Mouse (Mus musculus): ENCODE data around the gene Cyb5d1. TPM values are rescaled to one million over a fixed set of nuclear protein-coding genes. Genes with fewer than 3 reads are reported as not detected.
A peak's percentile ranks its signal among the peaks of the same experiment; 100 is the strongest.
"Not testable (repeated sequence)": the region's sequence is repeated elsewhere in the genome, so short reads cannot be mapped to it uniquely, and the experiment has no call there.

The Cyb5d1 gene
- total RNA-seq, 2 experiments from 2014 or later, result 16.6 to 34.2 TPM

DNA sequence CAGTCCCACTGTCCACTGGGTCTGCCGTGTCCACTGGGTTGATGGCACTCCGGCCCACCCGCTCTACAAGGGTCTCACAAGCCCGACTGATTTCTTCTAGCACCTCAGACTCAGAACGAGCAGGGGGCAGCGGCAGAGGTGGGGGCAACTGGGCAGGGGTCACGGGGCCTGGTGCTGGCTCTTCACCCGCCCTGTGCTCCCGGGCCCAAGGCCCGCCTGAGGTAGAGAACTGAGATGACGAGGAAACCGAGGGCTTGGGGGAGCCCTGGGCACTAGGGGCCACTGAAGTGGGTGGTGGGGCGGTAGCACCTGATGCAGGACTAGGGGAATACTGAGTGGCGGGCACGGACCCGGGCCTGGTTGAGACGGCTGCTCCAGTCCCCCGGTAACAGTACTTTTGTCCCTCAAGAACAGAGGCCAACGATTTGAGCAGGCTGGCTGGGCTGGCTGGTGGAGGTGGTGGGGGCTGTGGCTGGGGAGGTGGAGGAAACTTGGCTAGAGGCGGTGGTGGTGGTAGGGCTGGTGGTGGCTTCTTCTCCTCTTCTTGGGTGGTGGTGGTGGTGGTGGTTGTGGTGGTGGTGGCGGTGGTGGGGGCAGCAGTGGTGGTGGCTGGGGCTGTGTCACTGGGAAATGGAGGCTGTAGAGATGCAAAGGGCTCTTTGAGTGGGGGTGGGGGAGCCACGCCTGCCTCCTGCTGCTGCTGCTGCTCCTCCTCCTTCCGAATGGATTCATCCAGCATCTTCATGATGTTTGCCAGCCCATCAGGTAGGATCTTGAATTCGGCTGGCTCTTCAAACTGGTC lies 9.4 kb upstream of the Cyb5d1 start:
- ATAC-seq (replicated peaks; ENCODE audit: poor library complexity), result no peak

- no peak for ATAC-seq (replicated peaks; ENCODE audit: poor library complexity)
These were observed 8.5 kb upstream of the Cyb5d1 start for GRCm38 (mm10) chr11:69403691-69404594.

- ATAC-seq (replicated peaks; ENCODE audit: poor library complexity), result no peak
These were observed 6.6 kb upstream of the Cyb5d1 start for GRCm38 (mm10) chr11:69401987-69402386.

DNA sequence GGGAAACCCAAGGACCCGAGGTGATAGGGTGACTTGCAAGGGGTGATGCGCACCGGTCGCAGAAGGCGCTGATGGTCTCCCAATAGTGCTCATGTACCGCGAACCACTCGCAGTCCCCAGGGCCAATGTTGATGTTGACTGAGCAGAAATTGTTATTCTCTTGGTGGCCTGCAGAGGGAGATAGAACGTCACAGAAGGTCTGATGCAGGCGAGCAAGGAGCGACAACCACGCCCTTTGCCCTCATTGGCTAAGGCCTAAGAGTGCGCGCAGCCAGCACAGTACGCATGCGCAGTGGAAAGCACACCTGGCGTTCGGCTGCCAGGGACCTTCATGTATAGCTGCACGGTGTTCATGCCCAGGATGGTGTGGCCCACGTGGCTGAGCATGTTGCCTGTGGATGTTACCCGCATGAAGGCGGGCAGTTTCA lies 5.8 kb upstream of the Cyb5d1 start:
- peak; percentile 97 for ATAC-seq (replicated peaks; ENCODE audit: poor library complexity)

DNA sequence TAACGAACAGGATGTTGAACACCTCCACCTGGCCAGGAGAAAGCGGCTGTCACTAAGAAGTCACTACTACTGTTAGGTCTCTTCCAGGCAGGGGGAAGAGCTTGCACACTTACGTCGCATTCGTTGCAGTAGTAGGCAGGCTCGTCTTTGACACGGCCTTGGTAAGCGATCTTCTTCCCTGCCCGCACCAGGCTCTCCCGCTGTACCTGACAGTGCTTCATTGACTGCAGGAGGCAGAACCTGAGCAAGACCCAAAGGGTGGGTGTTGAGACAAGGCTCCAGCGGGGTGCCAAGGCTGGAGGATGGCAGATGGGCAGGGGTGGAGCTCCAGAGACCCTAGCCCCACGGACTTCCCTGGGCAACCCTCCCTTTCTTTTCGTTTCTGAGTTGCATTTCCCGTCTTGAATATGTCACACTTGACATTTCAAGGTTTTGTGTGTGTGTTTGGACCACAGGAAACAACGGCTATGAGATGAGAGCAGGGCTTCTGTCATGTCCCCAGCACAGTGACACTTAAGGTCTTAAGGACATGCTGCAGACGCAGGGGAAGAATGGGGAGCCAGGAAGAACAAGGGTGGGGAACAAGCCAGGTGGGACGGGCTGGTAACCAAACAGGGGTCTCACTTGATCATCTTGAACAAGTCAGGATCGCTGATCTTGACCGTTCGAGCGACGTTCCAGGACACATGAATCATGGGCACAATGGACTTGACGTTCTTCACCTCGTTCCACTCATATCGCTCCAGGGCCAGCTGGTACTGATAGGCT lies 4.8 kb upstream of the Cyb5d1 start:
- ATAC-seq (replicated peaks; ENCODE audit: poor library complexity), result no peak

- ATAC-seq (replicated peaks; ENCODE audit: poor library complexity), result no peak
These were observed 4.0 kb upstream of the Cyb5d1 start for GRCm38 (mm10) chr11:69399201-69400082.

DNA sequence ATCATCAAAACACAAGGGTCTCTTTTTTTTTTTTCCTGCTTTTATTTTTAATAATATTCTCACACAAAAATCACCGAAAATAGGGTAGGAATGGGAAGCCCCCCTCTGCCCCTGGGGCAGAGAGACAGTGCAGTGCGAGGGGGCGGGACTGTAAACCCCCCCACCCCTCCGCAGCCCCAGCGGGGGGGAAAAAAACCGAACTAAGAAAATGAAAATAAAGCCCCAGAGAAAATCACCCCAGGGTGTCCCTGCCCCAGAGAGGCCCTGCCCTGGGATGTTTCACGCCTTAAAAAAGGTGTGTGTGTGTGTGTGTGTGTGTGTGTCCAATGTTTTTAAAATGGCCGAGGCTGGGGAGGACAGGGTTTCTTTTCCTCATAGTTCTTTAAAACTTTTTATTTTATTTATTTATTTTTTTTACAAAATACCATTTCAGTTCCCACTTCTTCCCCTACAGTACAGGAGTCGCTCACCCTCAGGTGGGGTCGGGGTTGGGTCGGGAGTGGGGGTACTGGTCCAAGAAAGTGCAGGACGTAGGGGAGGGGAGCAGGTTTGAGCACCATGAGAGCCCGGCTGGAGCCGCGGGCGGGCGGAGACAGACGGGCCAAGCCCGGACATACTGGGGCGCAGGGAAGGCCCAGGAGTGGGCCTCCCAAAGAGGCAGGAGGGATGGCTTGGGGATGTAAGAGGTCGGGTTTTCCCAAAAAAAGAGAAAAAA lies 3.2 kb upstream of the Cyb5d1 start:
- ATAC-seq (replicated peaks; ENCODE audit: poor library complexity), result no peak

GRCm38 (mm10) chr11:69398059-69398458 lies 2.6 kb upstream of the Cyb5d1 start, which contains the start of gene Tmem88:
TSS of gene Tmem88 (minus strand) at chr11:69398234.
- no peak for ATAC-seq (replicated peaks; ENCODE audit: poor library complexity)

DNA sequence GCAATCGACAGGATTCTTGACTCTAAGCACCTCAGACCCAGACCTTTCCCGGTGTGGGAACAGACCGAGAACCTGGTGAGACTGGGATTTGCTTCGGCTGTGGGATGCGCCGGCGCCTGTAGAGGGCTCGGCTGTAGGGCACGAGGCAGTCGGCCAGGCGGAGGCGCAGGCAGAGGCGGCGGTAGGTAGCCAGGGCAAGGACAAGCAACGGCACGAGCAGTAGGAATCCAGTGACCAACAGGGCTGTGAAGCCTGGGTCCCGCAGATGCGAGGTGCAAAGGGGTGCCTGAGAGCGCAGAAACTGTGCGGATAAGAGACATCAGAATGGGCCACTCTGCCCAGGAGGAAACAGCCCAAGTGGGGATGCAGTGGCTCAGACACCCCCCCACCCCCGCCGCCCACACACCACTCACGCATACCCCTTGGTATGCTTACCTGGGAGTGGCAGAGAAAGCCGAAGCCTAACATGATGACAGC lies 2.2 kb upstream of the Cyb5d1 start:
- no peak for ATAC-seq (replicated peaks; ENCODE audit: poor library complexity)

DNA sequence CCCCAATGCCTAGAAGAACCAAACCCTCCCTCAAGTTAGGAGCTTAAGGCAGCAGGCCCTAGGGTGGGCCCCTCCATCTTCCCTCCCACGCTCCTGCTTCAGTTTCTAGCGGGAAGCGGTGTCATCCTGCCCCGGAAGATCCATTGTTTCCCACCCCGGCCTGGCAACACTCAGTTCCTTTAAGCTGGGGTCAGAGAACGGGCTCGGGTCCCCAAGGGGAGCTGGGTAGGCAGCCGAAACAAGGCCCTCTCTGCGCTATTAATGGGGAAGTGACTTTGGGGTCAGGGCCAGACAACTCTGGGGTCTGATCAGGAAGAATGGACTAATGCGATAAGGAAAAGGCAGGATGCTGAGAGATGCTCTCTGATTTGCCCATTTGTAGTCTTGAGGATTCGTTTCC lies 1.3 kb upstream of the Cyb5d1 start:
- no peak for ATAC-seq (replicated peaks; ENCODE audit: poor library complexity)

GRCm38 (mm10) chr11:69395634-69396373 lies 373 bp upstream of the Cyb5d1 start:
- peak; percentile 84 for ATAC-seq (replicated peaks; ENCODE audit: poor library complexity)

DNA sequence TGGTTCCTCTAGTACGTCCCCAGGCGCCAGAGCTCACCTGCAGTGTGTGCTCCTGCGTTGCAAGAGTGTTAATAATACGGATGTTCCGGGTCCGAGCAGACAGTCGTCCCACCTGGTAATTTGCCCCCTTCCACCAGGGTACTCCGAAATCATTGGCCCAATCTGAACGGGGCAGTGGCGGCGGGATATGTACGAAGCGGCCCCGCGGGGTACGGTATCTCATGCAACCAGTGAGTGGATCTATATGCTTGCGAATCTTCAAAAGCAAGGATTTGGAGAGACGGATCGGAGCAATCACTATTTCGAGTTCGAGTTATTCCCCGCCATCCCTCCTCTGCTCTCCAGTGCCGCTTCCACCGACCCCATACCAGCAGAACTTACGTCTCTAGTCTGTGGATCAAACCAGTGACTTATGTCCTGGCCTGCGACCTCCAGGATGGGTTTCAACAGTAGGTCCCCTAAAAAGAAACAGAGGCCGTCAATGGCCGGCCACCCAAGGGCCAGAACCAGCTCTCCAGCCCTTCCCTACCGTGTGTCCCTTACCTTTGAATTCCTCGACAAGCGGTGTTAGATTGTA lies 752 bp downstream of the Cyb5d1 start:
- ATAC-seq (replicated peaks; ENCODE audit: poor library complexity), result not testable (repeated sequence)

DNA sequence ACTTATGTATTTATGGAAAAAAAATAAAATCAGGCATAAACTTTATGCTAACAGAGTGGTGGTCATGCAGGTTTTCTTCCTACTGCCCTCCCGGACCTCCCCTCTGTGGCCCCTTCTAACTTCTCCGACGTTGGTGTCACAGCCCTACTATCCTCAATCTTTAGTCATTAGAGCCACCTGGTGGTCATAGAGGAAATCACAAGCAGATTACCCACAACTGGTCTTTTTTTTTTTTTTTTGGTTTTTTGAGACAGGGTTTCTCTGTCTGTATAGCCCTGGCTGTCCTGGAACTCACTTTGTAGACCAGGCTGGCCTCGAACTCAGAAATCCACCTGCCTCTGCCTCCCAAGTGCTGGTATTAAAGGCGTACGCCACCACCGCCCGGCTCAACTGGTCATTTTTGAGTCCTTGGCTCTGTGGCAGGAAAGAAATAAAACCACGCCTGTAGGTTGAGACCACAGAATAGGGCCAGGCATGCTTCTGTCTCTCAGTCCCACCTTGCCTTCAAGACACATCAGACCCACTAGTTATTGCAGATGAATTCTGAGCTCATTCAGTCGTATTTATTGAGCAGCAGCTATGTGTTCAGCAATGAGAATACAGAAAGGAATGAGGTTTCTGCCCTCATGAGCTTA lies 4.9 kb downstream of the Cyb5d1 start:
- peak; percentile 72 for ATAC-seq (replicated peaks; ENCODE audit: poor library complexity)

DNA sequence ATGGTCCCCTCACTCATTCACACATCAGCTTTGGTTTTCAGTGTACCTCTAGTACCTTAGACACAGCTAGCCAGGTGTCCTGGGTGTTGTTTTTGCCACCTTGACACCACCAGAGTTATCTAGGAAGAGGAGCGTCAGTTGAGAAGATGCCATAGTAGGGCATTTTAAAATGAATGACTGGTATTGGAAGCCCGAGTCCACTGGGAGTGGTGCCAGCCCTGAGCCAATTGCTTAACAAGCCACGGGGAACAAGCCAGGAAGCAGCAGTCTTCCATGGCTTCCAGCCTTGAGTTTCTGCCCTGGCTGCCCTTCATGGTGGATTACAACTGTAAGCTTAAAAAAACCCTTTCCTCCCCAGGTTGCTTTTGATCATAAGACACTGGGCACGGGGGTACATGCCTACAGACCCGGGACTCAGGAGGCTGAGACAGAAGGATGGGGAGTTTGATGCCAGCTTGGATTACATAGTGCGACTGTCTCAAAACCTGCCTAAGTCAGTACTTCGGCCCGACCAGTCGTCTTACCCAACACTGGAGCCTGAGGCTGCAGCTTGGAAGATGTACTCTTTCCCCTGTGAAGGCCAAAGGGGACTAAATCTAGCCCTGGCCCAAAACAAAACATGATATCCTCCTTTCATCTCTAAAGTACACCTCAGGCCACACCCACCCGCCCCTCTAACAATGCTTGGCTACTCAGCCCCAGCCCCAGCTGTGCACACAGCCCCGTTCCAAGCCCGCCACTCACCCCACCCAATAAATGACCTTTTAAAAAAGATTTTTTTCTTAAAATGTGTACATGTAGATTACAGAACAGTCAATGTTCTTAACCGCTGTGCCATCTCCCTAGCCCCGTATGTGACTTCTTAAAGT lies 5.7 kb downstream of the Cyb5d1 start:
- no peak for ATAC-seq (replicated peaks; ENCODE audit: poor library complexity)

GRCm38 (mm10) chr11:69388680-69389079 lies 6.8 kb downstream of the Cyb5d1 start:
- no peak for ATAC-seq (replicated peaks; ENCODE audit: poor library complexity)

- no peak for ATAC-seq (replicated peaks; ENCODE audit: poor library complexity)
These were observed 8.7 kb downstream of the Cyb5d1 start for GRCm38 (mm10) chr11:69386758-69387157.

DNA sequence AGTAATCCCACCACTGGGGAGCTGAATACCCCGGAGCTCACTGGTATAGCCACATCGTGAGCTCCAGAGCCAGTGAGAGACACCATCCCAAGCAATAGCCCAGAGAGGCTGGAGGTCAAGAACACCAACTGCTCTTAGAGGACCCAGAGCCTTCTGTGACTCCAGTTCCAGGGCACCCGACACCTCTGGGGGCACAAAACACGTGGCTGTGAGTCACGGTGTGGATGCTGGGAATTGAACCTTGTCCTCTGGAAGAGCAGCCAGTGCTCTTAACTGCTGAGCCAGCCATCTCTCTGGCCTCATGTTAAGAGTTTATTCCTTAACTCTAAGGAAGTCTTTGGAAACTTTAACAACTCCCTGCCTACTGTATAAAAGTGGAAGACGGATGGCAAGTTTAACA lies 10.5 kb downstream of the Cyb5d1 start:
- ATAC-seq (replicated peaks; ENCODE audit: poor library complexity), result no peak

All from megakaryocyte progenitor cell, adult 5-6 weeks (primary cell).